Mouse (Mus musculus) kidney, embryonic 14.5 days (tissue): ENCODE measurements at regions not wholly inside any gene's neighbourhood (a gene's known extent, or its start where the extent isn't known, plus 50 kb on each side); places are given as distances from the start of the nearest gene placed in this dataset.

Source experiments
- ATAC-seq: fragments of 200-750 bp; cut with Nextera tagmentation; 2 replicates; pipeline ENCODE4 v1.8.0; 2017; ENCODE audit warnings: moderate number of reproducible peaks, mild to moderate bottlenecking, moderate TSS enrichment, moderate library complexity; ENCODE audit not compliant: low FRiP score, low TSS enrichment
- H3K27ac ChIP-seq: fragments of 300-500 bp; sonication (generic); 2 replicates; pipeline ENCODE4 v1.5.1; 2014; ENCODE audit warnings: low read depth, mild to moderate bottlenecking, low read length, moderate library complexity, mixed read lengths
- H3K27me3 ChIP-seq: fragments of 300-500 bp; sonication (generic); 2 replicates; pipeline ENCODE4 v1.6.1; 2014; ENCODE audit warnings: mild to moderate bottlenecking, low read length; ENCODE audit not compliant: control insufficient read depth, insufficient read depth
- H3K36me3 ChIP-seq: fragments of 300-500 bp; sonication (generic); 2 replicates; pipeline ENCODE4 v1.6.1; 2014; ENCODE audit warnings: low read length, mixed read lengths; ENCODE audit not compliant: control insufficient read depth, insufficient read depth
- H3K4me1 ChIP-seq: fragments of 300-500 bp; sonication (generic); 2 replicates; pipeline ENCODE4 v1.6.1; 2014; ENCODE audit warnings: low read length, mixed read lengths; ENCODE audit not compliant: control insufficient read depth, insufficient read depth
- H3K4me2 ChIP-seq: fragments of 300-500 bp; sonication (generic); replicated peaks from 2 replicates; pipeline ENCODE4 v1.6.1; 2014; ENCODE audit warnings: low read depth, mild to moderate bottlenecking, low read length
- H3K4me3 ChIP-seq: fragments of 300-500 bp; sonication (generic); 2 replicates; pipeline ENCODE4 v1.5.1; 2014; ENCODE audit warnings: mild to moderate bottlenecking, low read length
- H3K9ac ChIP-seq: fragments of 300-500 bp; sonication (generic); 2 replicates; pipeline ENCODE4 v1.6.1; 2014; ENCODE audit warnings: low read depth, mild to moderate bottlenecking, low read length, moderate library complexity
- H3K9me3 ChIP-seq: fragments of 300-500 bp; sonication (generic); 2 replicates; pipeline ENCODE4 v1.6.1; 2016; ENCODE audit warnings: low read length; ENCODE audit not compliant: control insufficient read depth
- WGBS: fragments of 180-500 bp; shearing (Covaris S2); extraction: QIAGEN DNeasy Blood & Tissue Kit; methylation state at CpG from one replicate; pipeline ENCODE4 v1.1.7; 2014; 5-methylcytosine and 5-hydroxymethylcytosine counted together

DNA sequence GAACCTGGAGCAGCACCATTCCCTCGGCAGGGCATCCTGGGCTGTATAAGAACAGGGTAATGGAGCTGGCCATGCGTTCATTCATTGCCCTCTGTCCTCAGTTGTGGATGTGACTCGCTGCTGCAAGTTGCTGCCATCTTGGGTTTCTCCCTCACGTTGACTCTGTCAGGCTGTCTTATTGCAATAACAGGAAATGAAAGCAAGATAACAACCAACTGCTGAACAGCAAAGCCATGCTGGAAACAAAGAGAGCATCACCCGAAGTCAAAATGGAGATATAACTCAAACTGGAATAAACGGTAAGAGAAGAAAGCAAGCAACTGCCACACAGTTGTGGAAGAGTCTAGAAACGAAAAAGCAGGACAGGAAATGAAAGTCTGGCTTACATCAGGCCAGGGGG lies 188.5 kb downstream of the Bcl11b start:
- ATAC-seq: no peak
- H3K9ac ChIP-seq: no peak overlapping the region
- H3K4me3 ChIP-seq: no peak overlapping the region
- no peaks in the 10 kb centered on the region for H3K27me3 ChIP-seq
- H3K9me3 ChIP-seq: no peaks in the 10 kb centered on the region
- no peak overlapping the region for H3K4me2 ChIP-seq
- no peaks in the 10 kb centered on the region for H3K36me3 ChIP-seq
- H3K4me1 ChIP-seq: no peaks in the 10 kb centered on the region
- WGBS: 76% methylated on average over 7 of the region's 7 CpGs
- H3K27ac ChIP-seq: no peak overlapping the region

- Histone ChIP-seq H3K36me3 (no peaks in the 10 kb centered on the region), H3K4me2 (no peak overlapping the region), H3K27ac (no peak overlapping the region), H3K4me3 (no peak overlapping the region), H3K4me1 (no peaks in the 10 kb centered on the region), H3K9me3 (no peaks in the 10 kb centered on the region), H3K27me3 (no peaks in the 10 kb centered on the region), H3K9ac (no peak overlapping the region)
- no peak for ATAC-seq
- 81% methylated on average over 5 of the region's 5 CpGs for WGBS
These were observed 179.5 kb downstream of the Bcl11b start for GRCm38 (mm10) chr12:107823768-107824394.

- no peaks in the 10 kb centered on the region for H3K4me1 ChIP-seq
- no peak overlapping the region for H3K9ac ChIP-seq
- no peaks in the 10 kb centered on the region for H3K36me3 ChIP-seq
- 82% methylated on average over 4 of the region's 4 CpGs for WGBS
- no peaks in the 10 kb centered on the region for H3K9me3 ChIP-seq
- H3K4me3 ChIP-seq: no peak overlapping the region
- no peak for ATAC-seq
- H3K27me3 ChIP-seq: no peaks in the 10 kb centered on the region
- no peak overlapping the region for H3K4me2 ChIP-seq
- no peak overlapping the region for H3K27ac ChIP-seq
These were observed 177.5 kb downstream of the Bcl11b start for GRCm38 (mm10) chr12:107825921-107826320.

DNA sequence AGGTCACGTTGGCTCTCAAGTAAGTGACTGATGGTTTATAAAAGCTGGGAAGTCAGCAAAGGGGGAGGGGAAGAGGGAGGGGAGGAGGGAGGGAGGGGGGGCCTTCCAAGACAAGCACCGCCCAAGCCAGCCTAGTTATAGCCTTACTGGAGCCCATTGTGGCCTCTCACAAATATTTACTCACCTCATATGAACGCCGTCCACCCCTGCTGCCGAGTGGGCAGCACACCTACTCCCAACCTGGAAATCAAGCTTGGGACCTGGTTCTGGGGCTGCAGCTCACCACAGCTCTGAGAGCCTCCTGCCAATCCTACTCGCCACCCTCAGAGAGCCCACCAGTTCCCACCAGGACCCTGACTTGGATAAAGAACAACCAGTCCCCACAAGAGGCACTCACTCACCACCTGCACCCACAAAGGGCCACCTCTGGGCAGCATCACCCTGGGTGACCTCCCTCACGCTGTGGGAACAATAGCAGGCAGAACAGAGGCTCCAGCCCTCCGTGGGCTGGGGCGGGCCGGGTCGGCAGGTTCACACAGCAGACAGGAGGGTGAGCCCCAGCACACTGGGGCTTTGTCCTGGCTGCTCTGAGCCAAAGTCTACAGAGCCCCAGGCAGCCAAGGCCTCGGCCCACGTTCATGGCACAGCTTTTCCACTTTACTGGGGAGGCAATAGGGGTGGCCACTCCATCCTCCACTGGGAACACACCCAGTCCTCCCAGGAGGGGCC lies 171.8 kb downstream of the Bcl11b start:
- Histone ChIP-seq H3K27ac (no peak overlapping the region), H3K27me3 (no peaks in the 10 kb centered on the region), H3K4me2 (no peak overlapping the region), H3K9ac (no peak overlapping the region), H3K4me1 (no peaks in the 10 kb centered on the region), H3K36me3 (no peaks in the 10 kb centered on the region), H3K4me3 (no peak overlapping the region), H3K9me3 (no peaks in the 10 kb centered on the region)
- ATAC-seq: no peak
- 49% methylated on average over 13 of the region's 13 CpGs for WGBS

GRCm38 (mm10) chr12:107833001-107833400 lies 170.4 kb downstream of the Bcl11b start:
- no peak overlapping the region for H3K4me2 ChIP-seq
- no peaks in the 10 kb centered on the region for H3K36me3 ChIP-seq
- no peak for ATAC-seq
- H3K4me1 ChIP-seq: no peaks in the 10 kb centered on the region
- H3K27ac ChIP-seq: no peak overlapping the region
- no peaks in the 10 kb centered on the region for H3K27me3 ChIP-seq
- no peak overlapping the region for H3K9ac ChIP-seq
- no peak overlapping the region for H3K4me3 ChIP-seq
- H3K9me3 ChIP-seq: no peaks in the 10 kb centered on the region
- WGBS: 93% methylated on average over 8 of the region's 8 CpGs

DNA sequence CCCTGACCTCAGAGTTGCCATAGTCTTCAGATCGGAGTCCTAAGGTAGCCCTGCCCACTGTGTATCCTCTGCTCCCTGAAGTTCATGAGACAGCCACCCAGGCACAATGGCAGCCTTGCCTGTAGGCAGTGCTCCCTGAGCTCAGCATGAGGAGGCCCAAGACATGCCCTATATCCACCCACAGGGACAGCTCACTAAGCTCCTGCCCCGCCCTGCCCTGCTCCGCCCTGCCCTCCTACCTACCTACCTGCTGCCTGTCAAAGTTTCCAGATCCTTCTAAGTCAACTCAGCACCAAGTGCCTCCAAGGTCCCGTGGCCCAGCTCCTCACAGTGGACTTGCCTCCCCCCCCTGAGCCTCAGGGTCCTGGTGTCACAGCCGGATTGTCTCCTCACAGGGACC lies 168.9 kb downstream of the Bcl11b start:
- no peak for ATAC-seq
- 87% methylated on average over 5 of the region's 5 CpGs for WGBS
- H3K4me2 ChIP-seq: no peak overlapping the region
- H3K4me1 ChIP-seq: no peaks in the 10 kb centered on the region
- no peaks in the 10 kb centered on the region for H3K36me3 ChIP-seq
- no peak overlapping the region for H3K27ac ChIP-seq
- H3K27me3 ChIP-seq: no peaks in the 10 kb centered on the region
- no peak overlapping the region for H3K4me3 ChIP-seq
- H3K9ac ChIP-seq: no peak overlapping the region
- H3K9me3 ChIP-seq: no peaks in the 10 kb centered on the region

DNA sequence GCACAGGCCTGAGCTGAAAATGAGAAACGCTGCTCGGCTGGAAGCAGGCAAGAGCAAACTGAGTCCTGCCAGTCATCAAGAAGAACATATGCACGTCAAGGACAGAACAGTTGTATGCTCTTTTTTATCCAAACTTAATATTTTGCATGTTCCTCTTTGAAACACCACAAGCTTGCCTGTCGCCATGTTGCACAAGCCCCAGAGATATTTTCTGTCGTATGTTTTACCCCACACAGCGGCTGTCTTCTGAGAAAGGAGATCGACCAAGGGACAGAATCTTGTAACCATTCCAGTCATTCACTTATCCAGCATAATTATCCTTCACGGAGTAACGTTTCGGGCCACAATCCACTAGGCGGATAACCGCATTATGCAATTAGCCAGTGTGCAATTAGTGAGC lies 165.7 kb downstream of the Bcl11b start:
- Histone ChIP-seq H3K4me2 (no peak overlapping the region), H3K4me1 (no peaks in the 10 kb centered on the region), H3K27me3 (no peaks in the 10 kb centered on the region), H3K4me3 (no peak overlapping the region), H3K9ac (no peak overlapping the region), H3K27ac (no peak overlapping the region), H3K9me3 (no peaks in the 10 kb centered on the region), H3K36me3 (no peaks in the 10 kb centered on the region)
- WGBS: 93% methylated on average over 12 of the region's 12 CpGs
- ATAC-seq: no peak

GRCm38 (mm10) chr12:107844631-107845030 lies 158.8 kb downstream of the Bcl11b start:
- H3K9ac ChIP-seq: no peak overlapping the region
- H3K9me3 ChIP-seq: no peaks in the 10 kb centered on the region
- WGBS: 87% methylated on average over 5 of the region's 5 CpGs
- no peak overlapping the region for H3K27ac ChIP-seq
- no peaks in the 10 kb centered on the region for H3K27me3 ChIP-seq
- no peak overlapping the region for H3K4me3 ChIP-seq
- no peaks in the 10 kb centered on the region for H3K4me1 ChIP-seq
- no peak overlapping the region for H3K4me2 ChIP-seq
- no peaks in the 10 kb centered on the region for H3K36me3 ChIP-seq
- no peak for ATAC-seq

DNA sequence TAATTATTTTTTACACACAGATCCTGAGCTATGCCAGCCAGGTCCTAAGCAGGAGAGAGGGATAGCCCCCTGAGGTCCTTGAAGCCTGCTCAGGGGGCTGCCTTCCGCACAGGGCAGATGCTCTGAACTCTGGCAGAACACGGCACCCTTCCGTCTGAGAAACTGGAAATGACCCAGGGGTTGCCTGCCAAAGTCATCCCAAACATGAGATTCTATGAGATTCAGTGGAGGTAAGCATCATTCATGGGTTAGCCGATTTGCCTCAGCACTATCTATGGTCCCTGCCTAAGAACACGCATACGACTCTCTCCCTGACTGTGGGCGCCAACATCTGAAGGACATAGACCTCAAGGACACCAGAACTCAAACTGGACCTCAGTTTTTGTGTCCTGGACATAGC lies 152.8 kb downstream of the Bcl11b start:
- no peak overlapping the region for H3K4me3 ChIP-seq
- no peak overlapping the region for H3K4me2 ChIP-seq
- H3K27me3 ChIP-seq: no peaks in the 10 kb centered on the region
- 90% methylated on average over 7 of the region's 7 CpGs for WGBS
- ATAC-seq: no peak
- no peaks in the 10 kb centered on the region for H3K36me3 ChIP-seq
- no peaks in the 10 kb centered on the region for H3K9me3 ChIP-seq
- no peaks in the 10 kb centered on the region for H3K4me1 ChIP-seq
- no peak overlapping the region for H3K27ac ChIP-seq
- H3K9ac ChIP-seq: no peak overlapping the region
